Mouse (Mus musculus) lung, embryonic 16.5 days (tissue): Measurements from ENCODE around the gene Cramp1l. TPM values are rescaled to one million over a fixed set of nuclear protein-coding genes. Genes with fewer than 3 reads are reported as not detected.

Experiments
- ATAC-seq: fragments of 200-750 bp; cut with Nextera tagmentation; 2 replicates; pipeline ENCODE4 v1.8.0; 2017; ENCODE audit warnings: low read depth, mild to moderate bottlenecking, moderate library complexity
- H3K27ac ChIP-seq: fragments of 300-500 bp; sonication (generic); 2 replicates; pipeline ENCODE4 v1.5.1; 2014; ENCODE audit warnings: mild to moderate bottlenecking, control low read depth, low read length
- H3K27me3 ChIP-seq: fragments of 300-500 bp; sonication (generic); 2 replicates; pipeline ENCODE4 v1.6.1; 2014; ENCODE audit warnings: low read depth, low read length, mixed read lengths; ENCODE audit not compliant: control insufficient read depth, insufficient read depth
- H3K36me3 ChIP-seq: fragments of 300-500 bp; sonication (generic); 2 replicates; pipeline ENCODE4 v1.6.1; 2014; ENCODE audit warnings: low read length; ENCODE audit not compliant: control insufficient read depth, insufficient read depth
- H3K4me1 ChIP-seq: fragments of 300-500 bp; sonication (generic); replicated peaks from 2 replicates; pipeline ENCODE4 v1.6.1; 2014; ENCODE audit warnings: low read length, mixed read lengths; ENCODE audit not compliant: control insufficient read depth, insufficient read depth
- H3K4me2 ChIP-seq: fragments of 300-500 bp; sonication (generic); 2 replicates; pipeline ENCODE4 v1.6.1; 2014; ENCODE audit warnings: low read depth, low read length, control low read depth
- H3K4me3 ChIP-seq: fragments of 300-500 bp; sonication (generic); 2 replicates; pipeline ENCODE4 v1.5.1; 2014; ENCODE audit warnings: mild to moderate bottlenecking, low read length, control low read depth
- H3K9ac ChIP-seq: fragments of 300-500 bp; sonication (generic); 2 replicates; pipeline ENCODE4 v1.6.1; 2014; ENCODE audit warnings: low read length, control low read depth
- H3K9me3 ChIP-seq: fragments of 300-500 bp; sonication (generic); 2 replicates; pipeline ENCODE4 v1.6.1; 2016; ENCODE audit warnings: low read length; ENCODE audit not compliant: control insufficient read depth
- WGBS: fragments of 180-500 bp; shearing (Covaris S2); extraction: QIAGEN DNeasy Blood & Tissue Kit; methylation state at CpG from one replicate; pipeline ENCODE4 v1.1.7; 2014; 5-methylcytosine and 5-hydroxymethylcytosine counted together
- polyA plus RNA-seq: library from polyadenylated mRNA; unstranded; fragments of >200 nt; fragmentation: Nextera tagmentation; extraction: Ambion mirVana; gene quantifications from 2 replicates; pipeline ENCODE4 v1.2.1, GENCODE M21; 2015

Gene Cramp1l
- polyA plus RNA-seq: 5.0 and 5.7 TPM in 2 replicates

GRCm38 (mm10) chr17:25015655-25016291, at the start of gene Cramp1l, which contains the start of gene Ift140:
Gene Cramp1l (minus strand): TSS chr17:25015788.
Gene Ift140 (plus strand): TSS chr17:25016085.
- peak within 1 kb of the TSS; percentile 90 for H3K4me2 ChIP-seq
- H3K27ac ChIP-seq: peak within 1 kb of the TSS; percentile 88
- peaks cover 12% of the 10 kb centered on the region for H3K36me3 ChIP-seq
- no peaks in the 10 kb centered on the region for H3K9me3 ChIP-seq
- under 1% methylated on average over 51 of the region's 62 CpGs for WGBS
- peak; percentile 98 for ATAC-seq
- peaks cover 16% of the 10 kb centered on the region for H3K4me1 ChIP-seq
- no peaks in the 10 kb centered on the region for H3K27me3 ChIP-seq
- peak within 1 kb of the TSS; percentile 95 for H3K9ac ChIP-seq
- H3K4me3 ChIP-seq: peak within 1 kb of the TSS; percentile 99

DNA sequence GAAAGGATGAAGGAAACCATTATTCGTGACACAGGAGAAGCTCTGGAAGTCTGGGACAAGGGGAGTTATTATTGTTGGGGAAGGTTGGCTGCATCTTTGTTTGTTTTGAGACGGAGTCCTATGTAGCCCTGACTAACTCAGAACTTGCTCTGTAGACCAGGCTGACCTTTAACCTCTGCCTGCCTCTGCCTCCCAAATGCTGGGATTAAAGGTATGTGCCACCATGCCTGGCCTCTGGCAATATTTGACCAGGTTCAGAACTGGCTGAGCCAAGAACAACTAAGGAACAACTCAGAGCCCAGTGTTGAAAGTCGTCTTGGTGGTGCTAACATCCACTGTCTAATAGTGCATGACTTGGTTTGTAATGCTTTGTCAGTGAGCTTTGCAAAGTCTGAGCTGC, 49.6 kb upstream of the Cramp1l start:
- 75% methylated on average over 3 of the region's 3 CpGs for whole genome bisulfite sequencing
- Histone ChIP-seq H3K9me3 (no peaks in the 10 kb centered on the region), H3K36me3 (peaks cover 22% of the 10 kb centered on the region), H3K4me1 (peaks cover 9% of the 10 kb centered on the region), H3K9ac (no peak overlapping the region), H3K27me3 (no peaks in the 10 kb centered on the region), H3K4me3 (no peak overlapping the region), H3K27ac (no peak overlapping the region), H3K4me2 (no peak overlapping the region)
- ATAC-seq: no peak

- H3K27me3 ChIP-seq: no peaks in the 10 kb centered on the region
- no peaks in the 10 kb centered on the region for H3K9me3 ChIP-seq
- peaks cover 21% of the 10 kb centered on the region for H3K36me3 ChIP-seq
- H3K4me2 ChIP-seq: no peak overlapping the region
- H3K4me3 ChIP-seq: no peak overlapping the region
- H3K4me1 ChIP-seq: peaks cover 9% of the 10 kb centered on the region
- peak; percentile 70 for ATAC-seq
- peak overlapping the region; percentile 55; the same call in 1 of the 2 replicates for H3K27ac ChIP-seq
- 38% methylated on average over 9 of the region's 9 CpGs for WGBS
- no peak overlapping the region for H3K9ac ChIP-seq
Observed at GRCm38 (mm10) chr17:25064351-25064750, 48.8 kb upstream of the Cramp1l start.

- no peak overlapping the region for H3K4me3 ChIP-seq
- 0 out of 2 replicates have a peak overlapping the region, but pooled peaks have one; percentile 55 for H3K27ac ChIP-seq
- H3K27me3 ChIP-seq: no peaks in the 10 kb centered on the region
- H3K4me2 ChIP-seq: no peak overlapping the region
- WGBS: 60% methylated on average over 12 of the region's 12 CpGs
- H3K4me1 ChIP-seq: peaks cover 9% of the 10 kb centered on the region
- H3K9me3 ChIP-seq: no peaks in the 10 kb centered on the region
- peaks cover 17% of the 10 kb centered on the region for H3K36me3 ChIP-seq
- H3K9ac ChIP-seq: no peak overlapping the region
- ATAC-seq: no peak
Observed at GRCm38 (mm10) chr17:25063872-25064271, 48.3 kb upstream of the Cramp1l start.

DNA sequence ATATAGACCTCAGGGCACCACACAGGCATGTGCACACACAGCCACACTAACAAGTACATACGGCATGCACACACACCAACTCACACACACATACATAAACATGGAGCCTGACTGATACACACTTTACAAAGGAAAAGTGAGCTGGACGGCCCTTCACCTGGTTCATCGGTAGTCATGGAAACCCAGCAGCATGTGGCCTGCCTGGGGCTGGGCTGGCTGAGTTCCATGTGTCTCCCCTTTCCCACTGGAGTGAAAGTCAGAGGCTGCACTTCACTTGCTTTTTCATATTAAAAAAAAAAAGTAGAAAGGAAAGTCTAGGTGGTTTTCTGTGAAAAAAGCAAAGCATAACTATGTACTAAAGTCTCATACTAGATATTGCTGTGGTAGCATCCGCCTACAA, 47.7 kb upstream of the Cramp1l start:
- Histone ChIP-seq H3K4me1 (peaks cover 9% of the 10 kb centered on the region), H3K27me3 (no peaks in the 10 kb centered on the region), H3K4me3 (no peak overlapping the region), H3K27ac (no peak overlapping the region), H3K4me2 (no peak overlapping the region), H3K9ac (no peak overlapping the region), H3K9me3 (no peaks in the 10 kb centered on the region), H3K36me3 (peaks cover 20% of the 10 kb centered on the region)
- no peak for ATAC-seq
- WGBS: 80% methylated on average over 4 of the region's 4 CpGs

DNA sequence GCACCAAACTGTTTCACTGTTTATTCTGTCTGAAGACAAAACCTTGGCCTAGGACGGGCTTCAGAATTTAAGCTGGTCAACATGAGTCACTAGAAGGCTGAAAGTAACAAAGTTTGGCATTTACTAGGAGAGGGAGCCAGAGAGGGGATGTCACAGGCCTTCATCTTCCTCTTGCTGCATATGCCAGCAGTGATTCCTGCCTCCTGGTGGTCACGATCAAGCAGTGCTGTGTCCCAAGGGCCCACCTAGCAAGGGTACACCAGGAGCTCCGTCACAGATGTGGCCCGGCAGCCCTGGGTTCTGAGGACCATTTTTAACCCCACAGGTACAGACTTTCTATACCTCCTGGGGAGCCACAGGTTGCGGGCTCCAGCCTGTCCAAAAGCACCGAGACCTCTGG, 41.5 kb upstream of the Cramp1l start:
- ATAC-seq: no peak
- H3K27ac ChIP-seq: no peak overlapping the region
- WGBS: 85% methylated on average over 6 of the region's 6 CpGs
- H3K9ac ChIP-seq: no peak overlapping the region
- peaks cover 41% of the 10 kb centered on the region for H3K36me3 ChIP-seq
- H3K4me2 ChIP-seq: no peak overlapping the region
- no peaks in the 10 kb centered on the region for H3K4me1 ChIP-seq
- no peaks in the 10 kb centered on the region for H3K9me3 ChIP-seq
- no peak overlapping the region for H3K4me3 ChIP-seq
- no peaks in the 10 kb centered on the region for H3K27me3 ChIP-seq

DNA sequence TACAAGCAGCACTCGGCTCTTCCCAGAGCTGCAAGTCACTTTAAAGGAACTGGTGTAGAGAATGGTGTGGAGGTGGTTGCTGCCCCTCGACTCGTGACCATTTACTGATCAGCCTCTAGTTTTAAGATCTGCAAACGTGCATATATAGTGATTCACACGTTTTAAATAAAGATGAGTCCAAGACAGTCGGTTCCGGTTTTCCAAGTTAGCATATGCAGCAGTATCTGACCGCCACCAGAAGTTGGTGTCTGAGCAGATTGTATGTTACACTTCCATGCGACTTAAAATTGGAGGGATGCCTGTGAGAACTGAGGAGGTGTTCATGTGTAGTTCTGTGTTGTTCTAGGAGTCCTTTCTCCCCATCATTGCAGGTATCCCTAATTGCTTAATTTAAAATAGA, 37.7 kb upstream of the Cramp1l start:
- Histone ChIP-seq H3K9ac (no peak overlapping the region), H3K27ac (no peak overlapping the region), H3K4me2 (no peak overlapping the region), H3K36me3 (peaks cover 32% of the 10 kb centered on the region), H3K9me3 (no peaks in the 10 kb centered on the region), H3K27me3 (no peaks in the 10 kb centered on the region), H3K4me3 (no peak overlapping the region), H3K4me1 (no peaks in the 10 kb centered on the region)
- ATAC-seq: no peak
- 79% methylated on average over 9 of the region's 9 CpGs for WGBS

DNA sequence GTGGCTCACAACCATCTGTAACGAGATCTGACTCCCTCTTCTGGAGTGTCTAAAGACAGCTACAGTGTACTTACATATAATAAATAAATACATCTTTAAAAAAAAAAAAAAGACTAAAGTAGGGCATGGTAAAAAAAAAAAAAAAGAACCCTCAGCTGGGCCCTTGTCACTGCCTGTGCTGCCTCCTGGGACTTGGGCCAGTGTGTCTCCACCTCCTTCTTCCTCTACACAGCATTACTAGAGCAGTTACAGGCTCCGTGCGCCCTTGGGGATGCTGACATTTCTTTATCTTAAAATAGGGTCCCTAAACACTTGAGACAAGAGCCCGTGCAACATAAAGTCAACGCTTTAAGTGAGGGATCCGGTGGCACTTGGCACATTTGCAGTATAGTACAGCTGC, 31.6 kb upstream of the Cramp1l start:
- Histone ChIP-seq H3K36me3 (0 out of 2 replicates have a peak, but pooled peaks cover 4% of the 10 kb centered on the region), H3K4me3 (no peak overlapping the region), H3K4me2 (no peak overlapping the region), H3K9me3 (no peaks in the 10 kb centered on the region), H3K27me3 (no peaks in the 10 kb centered on the region), H3K4me1 (no peaks in the 10 kb centered on the region), H3K27ac (no peak overlapping the region), H3K9ac (no peak overlapping the region)
- WGBS: 59% methylated on average over 5 of the region's 6 CpGs
- no peak for ATAC-seq

GRCm38 (mm10) chr17:25045281-25045680, 29.7 kb upstream of the Cramp1l start:
- 84% methylated on average over 4 of the region's 4 CpGs for WGBS
- H3K4me2 ChIP-seq: no peak overlapping the region
- H3K36me3 ChIP-seq: no peaks in the 10 kb centered on the region
- H3K27ac ChIP-seq: no peak overlapping the region
- H3K9me3 ChIP-seq: no peaks in the 10 kb centered on the region
- H3K27me3 ChIP-seq: no peaks in the 10 kb centered on the region
- H3K9ac ChIP-seq: no peak overlapping the region
- H3K4me3 ChIP-seq: no peak overlapping the region
- H3K4me1 ChIP-seq: no peaks in the 10 kb centered on the region
- no peak for ATAC-seq
